Mouse (Mus musculus): Measurements from ENCODE around the gene Rasgef1b.

DNA sequence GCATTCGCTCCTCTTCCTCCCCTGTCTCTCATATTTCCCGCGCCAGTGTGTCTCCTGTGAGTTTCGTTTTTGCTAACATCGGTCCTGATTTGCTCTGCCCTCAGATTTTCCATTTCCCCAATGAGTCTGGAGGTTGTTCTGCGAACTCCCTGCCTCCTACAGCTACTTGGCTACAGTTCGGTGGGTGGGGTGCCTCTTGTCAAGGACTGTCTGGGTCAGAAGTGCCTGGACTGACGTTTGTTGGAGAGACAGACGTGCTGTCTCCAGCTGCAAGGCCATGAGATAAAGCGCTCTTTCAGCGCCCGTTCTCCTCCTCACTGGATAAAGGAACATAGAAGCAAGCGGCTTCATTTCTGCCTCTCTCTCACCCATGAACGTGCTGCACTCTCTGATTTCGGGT lies 389.1 kb downstream of the Rasgef1b start:
- TF ChIP-seq USF1 (IDR thresholded peaks at IDR 0.05; ENCODE audit: low read depth, low read length) (no peak), POLR2AphosphoS2 (IDR thresholded peaks at IDR 0.05; ENCODE audit: low read depth, low read length) (no peak), TCF12 (IDR thresholded peaks at IDR 0.05; ENCODE audit: low read depth, low read length) (no peak), CTCF (conservative IDR thresholded peaks at IDR 0.05 in 1 of 2, IDR thresholded peaks at IDR 0.05 in 1 of 2; ENCODE audit: low read depth in 2 of 2, low read length in 2 of 2) (no peak), HCFC1 (IDR thresholded peaks at IDR 0.05; ENCODE audit: low read depth, low read length) (no peak)
